Mouse (Mus musculus) lung, postnatal 0 days (tissue): ENCODE measurements around the gene Nap1l4. TPM values are rescaled to one million over a fixed set of nuclear protein-coding genes. Genes with fewer than 3 reads are reported as not detected.

Experiments
- ATAC-seq: fragments of 200-750 bp; cut with Nextera tagmentation; 2 replicates; pipeline ENCODE4 v1.8.0; 2017; ENCODE audit warnings: moderate library complexity
- DNase-seq: peaks from one replicate; pipeline ENCODE4 v3.0.0-alpha.2; 2016; ENCODE audit warnings: low spot score
- H3K27ac ChIP-seq: fragments of 300-500 bp; sonication (generic); 2 replicates; pipeline ENCODE4 v1.5.1; 2014; ENCODE audit warnings: antibody characterized with exemption, mild to moderate bottlenecking, low read length, mixed read lengths
- H3K27me3 ChIP-seq: fragments of 300-500 bp; sonication (generic); replicated peaks from 2 replicates; pipeline ENCODE4 v1.6.1; 2014; ENCODE audit warnings: low read length, mixed read lengths; ENCODE audit not compliant: insufficient read depth
- H3K36me3 ChIP-seq: fragments of 300-500 bp; sonication (generic); 2 replicates; pipeline ENCODE4 v1.6.1; 2014; ENCODE audit warnings: low read length, mixed read lengths; ENCODE audit not compliant: insufficient read depth
- H3K4me1 ChIP-seq: fragments of 300-500 bp; sonication (generic); 2 replicates; pipeline ENCODE4 v1.6.1; 2014; ENCODE audit warnings: antibody characterized with exemption, low read depth, low read length, mixed read lengths; ENCODE audit not compliant: insufficient read depth
- H3K4me2 ChIP-seq: fragments of 300-500 bp; sonication (generic); replicated peaks from 2 replicates; pipeline ENCODE4 v1.6.1; 2014; ENCODE audit warnings: low read depth, mild to moderate bottlenecking, low read length, moderate library complexity, mixed read lengths
- H3K4me3 ChIP-seq: fragments of 300-500 bp; sonication (generic); 2 replicates; pipeline ENCODE4 v1.5.1; 2014; ENCODE audit warnings: low read depth, low read length
- H3K9ac ChIP-seq: fragments of 300-500 bp; sonication (generic); replicated peaks from 2 replicates; pipeline ENCODE4 v1.6.1; 2014; ENCODE audit warnings: low read depth, mild to moderate bottlenecking
- H3K9me3 ChIP-seq: fragments of 300-500 bp; sonication (generic); 2 replicates; pipeline ENCODE4 v1.6.1; 2016; ENCODE audit warnings: low read length, mixed read lengths
- CTCF ChIP-seq: IDR thresholded peaks from 2 replicates; pipeline ENCODE4 v1.5.1; 2016; ENCODE audit warnings: antibody characterized with exemption, mild to moderate bottlenecking
- EP300 ChIP-seq: IDR thresholded peaks from 2 replicates; pipeline ENCODE4 v1.6.1; 2016; ENCODE audit warnings: antibody characterized with exemption, mild to moderate bottlenecking, control low read depth
- WGBS: fragments of 180-500 bp; shearing (Covaris S2); extraction: QIAGEN DNeasy Blood & Tissue Kit; methylation state at CpG from one replicate; pipeline ENCODE4 v1.1.7; 2014; 5-methylcytosine and 5-hydroxymethylcytosine counted together
- polyA plus RNA-seq: library from polyadenylated mRNA; unstranded; fragments of >200 nt; fragmentation: Nextera tagmentation; extraction: Ambion mirVana; gene quantifications from 2 replicates; pipeline ENCODE4 v1.2.1, GENCODE M21; 2015

Gene Nap1l4
- polyA plus RNA-seq, 1 experiment from 2014 or later: 107 TPM

- ATAC-seq (no peak), DNase-seq (no peak)
- H3K27ac ChIP-seq: no peak overlapping the region
- TF ChIP-seq CTCF (no peak), EP300 (no peak)
- peaks cover 32% of the 10 kb centered on the region for H3K36me3 ChIP-seq
- 92% methylated on average over 11 of the region's 11 CpGs for WGBS
- no peaks in the 10 kb centered on the region for H3K4me1 ChIP-seq
- H3K27me3 ChIP-seq: no peaks in the 10 kb centered on the region
- no peak overlapping the region for H3K4me3 ChIP-seq
- H3K9ac ChIP-seq: no peak overlapping the region
- no peak overlapping the region for H3K4me2 ChIP-seq
- no peaks in the 10 kb centered on the region for H3K9me3 ChIP-seq
Measured at GRCm38 (mm10) chr7:143575751-143576150, 26.8 kb upstream of the Nap1l4 start.

- 82% methylated on average over 3 of the region's 3 CpGs for WGBS
- H3K27ac ChIP-seq: no peak overlapping the region
- H3K4me3 ChIP-seq: no peak overlapping the region
- DNase-seq (no peak), ATAC-seq (no peak)
- H3K9me3 ChIP-seq: no peaks in the 10 kb centered on the region
- H3K4me1 ChIP-seq: no peaks in the 10 kb centered on the region
- H3K9ac ChIP-seq: no peak overlapping the region
- no peaks in the 10 kb centered on the region for H3K27me3 ChIP-seq
- TF ChIP-seq EP300 (no peak), CTCF (no peak)
- H3K36me3 ChIP-seq: peaks cover 45% of the 10 kb centered on the region; the same call in 1 of the 2 replicates
- H3K4me2 ChIP-seq: no peak overlapping the region
Measured at GRCm38 (mm10) chr7:143565648-143566039, 16.7 kb upstream of the Nap1l4 start.

- ATAC-seq: no peak
- H3K36me3 ChIP-seq: peaks cover 45% of the 10 kb centered on the region; the same call in 1 of the 2 replicates
Measured at GRCm38 (mm10) chr7:143565015-143565647, 16.2 kb upstream of the Nap1l4 start.

GRCm38 (mm10) chr7:143563787-143564186 is 14.9 kb upstream of the Nap1l4 start:
- 71% methylated on average over 5 of the region's 5 CpGs for WGBS
- DNase-seq (no peak), ATAC-seq (peak; percentile 68)
- no peaks in the 10 kb centered on the region for H3K9me3 ChIP-seq
- peaks cover 40% of the 10 kb centered on the region; the same call in 1 of the 2 replicates for H3K36me3 ChIP-seq
- no peak for TF ChIP-seq EP300
- TF ChIP-seq CTCF: no peak
- H3K27me3 ChIP-seq: no peaks in the 10 kb centered on the region
- no peak overlapping the region for H3K4me2 ChIP-seq
- no peak overlapping the region for H3K9ac ChIP-seq
- no peaks in the 10 kb centered on the region for H3K4me1 ChIP-seq
- H3K27ac ChIP-seq: no peak overlapping the region
- no peak overlapping the region for H3K4me3 ChIP-seq

More at GRCm38 (mm10) chr7:143565015-143565647, 16.2 kb upstream of the Nap1l4 start:
- no peak overlapping the region for H3K4me3 ChIP-seq
- H3K27ac ChIP-seq: no peak overlapping the region
- H3K9me3 ChIP-seq: no peaks in the 10 kb centered on the region
- WGBS: 89% methylated on average over 6 of the region's 6 CpGs
- H3K4me1 ChIP-seq: no peaks in the 10 kb centered on the region
- no peak for DNase-seq
- H3K27me3 ChIP-seq: no peaks in the 10 kb centered on the region
- TF ChIP-seq EP300: no peak
- TF ChIP-seq CTCF: no peak
- H3K9ac ChIP-seq: no peak overlapping the region
- no peak overlapping the region for H3K4me2 ChIP-seq

GRCm38 (mm10) chr7:143557616-143558015 is 8.7 kb upstream of the Nap1l4 start:
- 95% methylated on average over 7 of the region's 7 CpGs for WGBS

GRCm38 (mm10) chr7:143556964-143557610 is 8.2 kb upstream of the Nap1l4 start:
- DNase-seq: peak; percentile 7
- TF ChIP-seq CTCF (no peak), EP300 (no peak)
- no peak for ATAC-seq
- 65% methylated on average over 8 of the region's 8 CpGs for WGBS
- Histone ChIP-seq H3K4me1 (no peaks in the 10 kb centered on the region), H3K27ac (no peak overlapping the region), H3K36me3 (peaks cover 23% of the 10 kb centered on the region; the same call in 1 of the 2 replicates), H3K4me2 (no peak overlapping the region), H3K9ac (no peak overlapping the region), H3K9me3 (no peaks in the 10 kb centered on the region), H3K27me3 (no peaks in the 10 kb centered on the region), H3K4me3 (no peak overlapping the region)

More at GRCm38 (mm10) chr7:143557616-143558015, 8.7 kb upstream of the Nap1l4 start:
- no peaks in the 10 kb centered on the region for H3K9me3 ChIP-seq
- H3K9ac ChIP-seq: no peak overlapping the region
- TF ChIP-seq EP300: no peak
- no peak for TF ChIP-seq CTCF
- no peak overlapping the region for H3K4me2 ChIP-seq
- ATAC-seq (no peak), DNase-seq (no peak)
- H3K4me3 ChIP-seq: no peak overlapping the region
- peaks cover 28% of the 10 kb centered on the region; the same call in 1 of the 2 replicates for H3K36me3 ChIP-seq
- H3K27ac ChIP-seq: no peak overlapping the region
- H3K27me3 ChIP-seq: no peaks in the 10 kb centered on the region
- no peaks in the 10 kb centered on the region for H3K4me1 ChIP-seq
